Mouse (Mus musculus): ENCODE measurements around the gene Spata22. TPM values are rescaled to one million over a fixed set of nuclear protein-coding genes. Genes with fewer than 3 reads are reported as not detected.

Gene Spata22
- polyA plus RNA-seq, 1 experiment from 2014 or later = not detected

- WGBS = 78% methylated on average over 12 of the region's 12 CpGs
- no peaks in the 10 kb centered on the region for H3K27me3 ChIP-seq
- H3K4me2 ChIP-seq = no peak overlapping the region
- no peak overlapping the region for H3K9ac ChIP-seq
- H3K4me1 ChIP-seq = no peaks in the 10 kb centered on the region
- no peak overlapping the region for H3K4me3 ChIP-seq
- no peaks in the 10 kb centered on the region for H3K36me3 ChIP-seq (ENCODE audit: poor library complexity, severe bottlenecking)
- H3K27ac ChIP-seq = no peak overlapping the region
- ATAC-seq = no peak
- 0 out of 2 replicates have a peak, but pooled peaks cover 5% of the 10 kb centered on the region for H3K9me3 ChIP-seq (replicated peaks)
Measured at GRCm38 (mm10) chr11:73326485-73326886, 3.1 kb upstream of the Spata22 start.

GRCm38 (mm10) chr11:73327361-73327760, 2.2 kb upstream of the Spata22 start:
- no peak for ATAC-seq
- no peaks in the 10 kb centered on the region for H3K36me3 ChIP-seq (ENCODE audit: poor library complexity, severe bottlenecking)
- no peaks in the 10 kb centered on the region for H3K4me1 ChIP-seq
- 0 out of 2 replicates have a peak, but pooled peaks cover 5% of the 10 kb centered on the region for H3K9me3 ChIP-seq (replicated peaks)
- H3K9ac ChIP-seq = no peak overlapping the region
- H3K27me3 ChIP-seq = no peaks in the 10 kb centered on the region
- no peak overlapping the region for H3K27ac ChIP-seq
- no peak overlapping the region for H3K4me3 ChIP-seq
- H3K4me2 ChIP-seq = no peak overlapping the region
- 84% methylated on average over 4 of the region's 4 CpGs for whole genome bisulfite sequencing

GRCm38 (mm10) chr11:73333357-73333756, 3.8 kb downstream of the Spata22 start:
- Histone ChIP-seq H3K4me2 (no peak overlapping the region), H3K9me3 (replicated peaks) (0 out of 2 replicates have a peak, but pooled peaks cover 5% of the 10 kb centered on the region), H3K27me3 (no peaks in the 10 kb centered on the region), H3K4me1 (no peaks in the 10 kb centered on the region), H3K27ac (no peak overlapping the region), H3K9ac (no peak overlapping the region), H3K4me3 (no peak overlapping the region), H3K36me3 (ENCODE audit: poor library complexity, severe bottlenecking) (no peaks in the 10 kb centered on the region)
- ATAC-seq = no peak
- WGBS = 76% methylated on average over 2 of the region's 2 CpGs

GRCm38 (mm10) chr11:73336919-73337318, 7.4 kb downstream of the Spata22 start:
- no peak overlapping the region for H3K27ac ChIP-seq
- H3K9me3 ChIP-seq (replicated peaks) = no peaks in the 10 kb centered on the region
- no peaks in the 10 kb centered on the region for H3K4me1 ChIP-seq
- no peak overlapping the region for H3K4me3 ChIP-seq
- WGBS = 83% methylated on average over 4 of the region's 4 CpGs
- no peak overlapping the region for H3K9ac ChIP-seq
- H3K36me3 ChIP-seq (ENCODE audit: poor library complexity, severe bottlenecking) = no peaks in the 10 kb centered on the region
- no peak overlapping the region for H3K4me2 ChIP-seq
- H3K27me3 ChIP-seq = no peaks in the 10 kb centered on the region
- ATAC-seq = no peak

- no peaks in the 10 kb centered on the region for H3K9me3 ChIP-seq (replicated peaks)
- no peak within 1 kb of the TSS for H3K4me2 ChIP-seq
- H3K9ac ChIP-seq = no peak within 1 kb of the TSS
- H3K4me1 ChIP-seq = no peaks in the 10 kb centered on the region
- H3K27me3 ChIP-seq = no peaks in the 10 kb centered on the region
- no peaks in the 10 kb centered on the region for H3K36me3 ChIP-seq (ENCODE audit: poor library complexity, severe bottlenecking)
- WGBS = 47% methylated on average over 3 of the region's 3 CpGs
- H3K4me3 ChIP-seq = no peak within 1 kb of the TSS
- H3K27ac ChIP-seq = no peak within 1 kb of the TSS
- no peak for ATAC-seq
Measured at GRCm38 (mm10) chr11:73350483-73350882, 20.9 kb downstream of the Spata22 start, which contains the start of gene Olfr20. Gene Olfr20 (plus strand): TSS chr11:73350783.

- no peak within 1 kb of the TSS for H3K4me2 ChIP-seq
- H3K9me3 ChIP-seq (replicated peaks) = no peaks in the 10 kb centered on the region
- 84% methylated on average over 2 of the region's 2 CpGs for WGBS
- no peak within 1 kb of the TSS for H3K4me3 ChIP-seq
- H3K9ac ChIP-seq = no peak within 1 kb of the TSS
- H3K27ac ChIP-seq = no peak within 1 kb of the TSS
- H3K27me3 ChIP-seq = no peaks in the 10 kb centered on the region
- no peaks in the 10 kb centered on the region for H3K36me3 ChIP-seq (ENCODE audit: poor library complexity, severe bottlenecking)
- no peak for ATAC-seq
- no peaks in the 10 kb centered on the region for H3K4me1 ChIP-seq
Measured at GRCm38 (mm10) chr11:73370946-73371345, 41.4 kb downstream of the Spata22 start, which contains the start of gene Olfr376. Gene Olfr376 (plus strand): TSS chr11:73371246.

- no peaks in the 10 kb centered on the region for H3K36me3 ChIP-seq (ENCODE audit: poor library complexity, severe bottlenecking)
- no peak for ATAC-seq
- 75% methylated on average over 4 of the region's 4 CpGs for WGBS
- no peak overlapping the region for H3K4me3 ChIP-seq
- no peaks in the 10 kb centered on the region for H3K27me3 ChIP-seq
- H3K9ac ChIP-seq = no peak overlapping the region
- H3K9me3 ChIP-seq (replicated peaks) = peaks cover 6% of the 10 kb centered on the region; the same call in 1 of the 2 replicates
- H3K27ac ChIP-seq = no peak overlapping the region
- no peak overlapping the region for H3K4me2 ChIP-seq
- H3K4me1 ChIP-seq = no peaks in the 10 kb centered on the region
Measured at GRCm38 (mm10) chr11:73395374-73395773, 65.8 kb downstream of the Spata22 start.

Other genes starting within 250 kb of the Spata22 start
- gene Itgae, start 239.2 kb upstream of the Spata22 start, polyA plus RNA-seq (2015; fragmentation: Nextera tagmentation; extraction: Ambion mirVana) = 0.27 and 0.29 TPM in 2 replicates
- gene Haspin, start 191.4 kb upstream of the Spata22 start, polyA plus RNA-seq (2015; fragmentation: Nextera tagmentation; extraction: Ambion mirVana) = 13.0 and 13.1 TPM in 2 replicates
- 0.26 and 0.30 TPM in 2 replicates for gene P2rx5, start 169.3 kb upstream of the Spata22 start, polyA plus RNA-seq (2015; fragmentation: Nextera tagmentation; extraction: Ambion mirVana)
- 133 and 136 TPM in 2 replicates for gene Emc6, start 152.7 kb upstream of the Spata22 start, polyA plus RNA-seq (2015; fragmentation: Nextera tagmentation; extraction: Ambion mirVana)
- gene Tax1bp3, start 152.7 kb upstream of the Spata22 start, polyA plus RNA-seq (2015; fragmentation: Nextera tagmentation; extraction: Ambion mirVana) = 174 and 181 TPM in 2 replicates
- gene Ctns, start 130.7 kb upstream of the Spata22 start, polyA plus RNA-seq (2015; fragmentation: Nextera tagmentation; extraction: Ambion mirVana) = 17.0 and 17.8 TPM in 2 replicates
- 1.2 TPM in 2 replicates for gene Shpk, start 130.3 kb upstream of the Spata22 start, polyA plus RNA-seq (2015; fragmentation: Nextera tagmentation; extraction: Ambion mirVana)
- gene Trpv1, start 95.4 kb upstream of the Spata22 start, polyA plus RNA-seq (2015; fragmentation: Nextera tagmentation; extraction: Ambion mirVana) = not detected in 2 replicates
- 0.04 TPM in 2 replicates for gene Trpv3, start 62.4 kb upstream of the Spata22 start, polyA plus RNA-seq (2015; fragmentation: Nextera tagmentation; extraction: Ambion mirVana)
- gene Aspa, start 145 bp upstream of the Spata22 start, polyA plus RNA-seq (2015; fragmentation: Nextera tagmentation; extraction: Ambion mirVana) = not detected in 2 replicates
- not detected in 2 replicates for gene Gm49340, start within 50 bp of the Spata22 start, polyA plus RNA-seq (2015; fragmentation: Nextera tagmentation; extraction: Ambion mirVana)
- not detected in 2 replicates for gene Olfr20, start 21.0 kb downstream of the Spata22 start, polyA plus RNA-seq (2015; fragmentation: Nextera tagmentation; extraction: Ambion mirVana)
- not detected in 2 replicates for gene Olfr376, start 41.5 kb downstream of the Spata22 start, polyA plus RNA-seq (2015; fragmentation: Nextera tagmentation; extraction: Ambion mirVana)
- gene Olfr1, start 69.9 kb downstream of the Spata22 start, polyA plus RNA-seq (2015; fragmentation: Nextera tagmentation; extraction: Ambion mirVana) = not detected in 2 replicates
- not detected in 2 replicates for gene Olfr378, start 98.7 kb downstream of the Spata22 start, polyA plus RNA-seq (2015; fragmentation: Nextera tagmentation; extraction: Ambion mirVana)
- gene Olfr380, start 127.8 kb downstream of the Spata22 start, polyA plus RNA-seq (2015; fragmentation: Nextera tagmentation; extraction: Ambion mirVana) = not detected in 2 replicates
- not detected in 2 replicates for gene Olfr381, start 161.9 kb downstream of the Spata22 start, polyA plus RNA-seq (2015; fragmentation: Nextera tagmentation; extraction: Ambion mirVana)
- gene Olfr382, start 187.5 kb downstream of the Spata22 start, polyA plus RNA-seq (2015; fragmentation: Nextera tagmentation; extraction: Ambion mirVana) = not detected in 2 replicates

Data from forebrain, embryonic 13.5 days (tissue).